Mouse (Mus musculus) neural tube, embryonic 10.5 days (tissue): ENCODE data around the gene Alpk1.

Experiments
- DNase-seq: peaks from one replicate; pipeline ENCODE4 v3.0.0-alpha.2; 2017; ENCODE audit warnings: low spot score; ENCODE audit errors: extremely low spot score

Alpk1 gene

GRCm38 (mm10) chr3:127694802-127695771, 85.2 kb downstream of the Alpk1 start:
- peak; percentile 45 for DNase-seq

DNA sequence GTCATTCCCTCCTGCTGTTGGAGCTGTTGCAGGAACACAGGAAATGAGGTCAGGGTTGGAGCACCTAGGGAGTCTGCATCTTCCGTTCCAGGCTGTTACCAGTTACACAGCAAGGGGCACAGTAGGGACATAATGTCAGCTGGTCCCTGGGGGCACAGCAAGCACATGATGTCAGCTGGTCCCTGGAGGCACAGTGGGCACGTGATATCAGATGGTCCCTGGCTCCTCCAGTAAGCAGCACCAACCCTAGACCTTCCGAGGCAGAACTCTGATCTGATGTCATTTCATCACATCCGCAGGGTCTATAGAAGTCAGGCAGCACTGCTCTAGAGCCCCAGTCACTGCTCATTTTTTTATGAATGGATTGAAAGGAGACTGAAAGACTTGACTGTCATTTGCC, 89.1 kb downstream of the Alpk1 start:
- no peak for DNase-seq

- DNase-seq: no peak
Measured at GRCm38 (mm10) chr3:127679703-127680102, 100.6 kb downstream of the Alpk1 start.

DNA sequence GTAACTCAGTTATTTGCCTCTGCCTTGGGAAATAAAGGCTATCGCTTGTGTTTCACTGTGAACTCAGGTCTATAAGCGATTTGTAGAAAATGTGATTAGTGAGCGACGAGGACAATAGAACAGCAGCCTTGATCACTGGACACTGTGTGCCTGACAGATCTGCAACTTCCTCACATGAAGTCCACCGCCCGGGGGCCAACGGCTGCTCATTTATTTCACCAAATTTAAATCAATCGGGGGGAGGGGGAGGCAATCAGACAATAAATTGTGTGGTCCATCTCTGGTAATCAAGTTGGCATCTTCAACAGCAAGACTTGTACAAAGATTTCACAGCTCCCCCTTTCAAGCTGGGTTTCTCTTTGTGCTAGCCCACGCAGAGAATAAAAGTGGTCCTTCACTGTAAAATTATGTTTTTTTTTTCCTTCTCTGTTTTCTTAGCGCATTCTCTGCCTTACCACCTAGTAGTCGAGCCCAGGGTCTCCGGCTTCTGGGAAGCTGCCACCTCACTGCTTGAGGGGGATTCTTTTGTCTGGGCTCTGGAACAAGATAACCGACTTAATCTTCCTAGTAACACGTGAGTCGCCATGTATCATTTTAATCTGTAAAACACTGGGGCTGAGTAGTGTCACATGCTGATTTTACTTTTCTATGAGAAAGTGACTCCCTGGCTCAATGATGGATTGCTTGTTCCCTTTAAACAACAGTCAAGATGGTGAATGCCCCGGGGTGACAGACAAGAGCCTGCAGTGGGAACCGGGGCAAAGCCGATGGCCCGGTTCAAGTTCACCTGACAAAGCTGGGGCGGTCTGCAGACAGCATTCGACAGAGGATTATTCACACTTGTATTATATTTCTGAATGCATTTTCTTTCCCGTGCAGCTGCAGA, 118.4 kb downstream of the Alpk1 start:
- no peak for DNase-seq

GRCm38 (mm10) chr3:127660712-127661111, 119.6 kb downstream of the Alpk1 start:
- DNase-seq: no peak

DNA sequence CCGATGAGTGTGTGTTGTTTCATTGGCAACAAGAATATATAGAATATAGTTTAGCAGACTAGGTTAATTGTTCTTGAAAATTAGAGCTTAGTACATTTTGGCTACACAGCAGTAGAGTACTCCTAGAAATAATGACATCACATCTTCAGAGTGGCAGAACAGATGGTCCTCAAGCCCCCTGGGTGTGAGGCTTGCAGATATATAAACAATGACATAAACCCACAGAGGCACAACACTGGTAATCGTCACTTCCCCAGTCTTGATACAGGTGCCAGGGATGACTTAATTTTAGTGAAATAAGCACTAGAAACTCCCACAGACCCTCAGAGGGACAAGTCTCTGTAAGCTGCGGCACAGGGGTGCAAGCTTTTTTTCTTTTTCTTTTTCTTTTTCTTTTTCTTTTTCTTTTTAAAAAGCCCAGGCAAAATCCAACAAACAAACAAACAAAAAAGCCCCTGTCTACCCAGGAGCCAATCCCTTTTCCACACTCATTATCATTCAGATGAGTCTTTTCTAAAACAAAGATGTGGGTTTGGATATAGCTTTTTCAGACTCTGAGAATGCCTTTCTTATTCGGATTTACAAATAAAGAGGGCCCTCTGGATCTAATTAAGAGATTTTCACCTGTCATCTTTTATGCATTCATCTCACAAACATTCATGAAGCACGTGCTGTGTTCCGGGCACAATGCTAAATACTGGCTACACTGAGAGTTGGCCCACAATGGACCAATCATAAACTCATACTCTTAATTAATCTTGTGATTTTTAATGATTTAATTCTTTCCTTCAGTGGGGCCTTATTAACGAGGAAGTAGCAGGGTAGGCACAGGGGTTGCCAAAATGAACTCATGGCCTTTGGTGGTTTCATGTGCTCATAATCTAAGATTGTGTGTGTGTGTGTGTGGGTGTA, 128.3 kb downstream of the Alpk1 start:
- DNase-seq: no peak

GRCm38 (mm10) chr3:127646156-127646825, 134.0 kb downstream of the Alpk1 start:
- no peak for DNase-seq

- no peak for DNase-seq
Measured at GRCm38 (mm10) chr3:127642211-127642610, 138.1 kb downstream of the Alpk1 start.

DNA sequence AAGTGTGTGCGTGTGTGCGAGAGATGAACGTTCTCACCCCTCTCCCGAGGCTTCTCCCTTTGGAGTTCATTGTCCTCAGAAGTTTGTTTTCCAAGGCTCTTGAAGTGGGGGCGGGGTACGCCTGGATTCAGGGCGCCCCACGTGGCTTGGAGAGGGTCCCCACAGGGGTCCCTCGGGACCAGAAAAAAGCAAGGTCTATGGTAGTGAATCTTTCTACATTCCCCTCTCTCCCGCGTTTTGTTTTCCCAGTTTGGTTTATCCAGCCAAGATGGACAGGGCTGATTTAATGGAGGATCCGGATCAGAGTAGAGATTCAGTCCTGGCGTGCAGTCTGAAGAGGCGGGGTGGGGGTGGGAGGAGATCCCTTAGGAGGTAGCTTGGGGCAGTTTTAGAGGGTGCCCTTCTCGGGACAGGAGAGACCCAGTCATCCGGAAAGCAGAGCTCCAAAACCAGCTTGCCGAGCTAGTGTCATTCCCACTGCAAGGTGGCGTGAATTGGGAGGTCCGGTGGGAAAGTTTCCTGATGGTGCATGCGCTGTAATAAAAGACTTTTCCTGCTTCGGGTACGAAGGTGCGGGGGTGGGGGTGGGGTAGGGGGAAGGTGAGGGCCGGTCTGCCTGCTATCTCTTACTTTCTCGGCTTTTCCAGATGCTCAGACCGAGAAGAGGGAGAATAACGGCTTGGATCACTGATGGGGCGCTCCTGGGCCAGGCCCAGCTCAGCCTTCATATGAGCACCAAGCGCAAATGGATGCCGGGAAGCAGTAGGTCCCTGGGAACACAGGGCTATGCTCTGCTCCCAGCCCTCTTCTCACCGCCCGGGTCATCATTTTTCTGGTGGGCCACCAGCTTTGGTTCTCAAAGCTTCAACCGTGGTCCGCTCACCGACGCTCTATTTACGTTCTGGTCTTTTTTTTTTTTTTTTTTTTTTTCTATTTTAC, 139.3 kb downstream of the Alpk1 start:
- DNase-seq: no peak

GRCm38 (mm10) chr3:127639875-127640761, 140.2 kb downstream of the Alpk1 start:
- peak; percentile 85 for DNase-seq

DNA sequence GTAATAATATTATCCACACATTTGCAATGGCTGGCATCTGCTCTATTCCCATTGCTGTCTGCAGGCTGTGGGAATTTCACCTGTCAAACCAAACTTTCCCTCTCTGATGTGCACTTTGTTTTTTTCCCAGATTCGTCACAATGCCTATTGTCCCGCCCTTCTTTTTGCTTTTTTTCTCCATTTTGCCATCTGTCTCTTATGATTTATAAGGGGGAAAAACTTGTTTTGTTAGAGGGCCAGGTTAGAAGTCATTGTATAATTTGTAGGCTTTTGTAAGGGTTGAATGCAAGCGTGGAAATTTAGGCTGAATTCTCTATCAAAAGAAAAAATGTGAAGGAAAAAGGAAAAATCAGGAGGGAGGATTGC, 145.4 kb downstream of the Alpk1 start:
- no peak for DNase-seq

GRCm38 (mm10) chr3:127634101-127634983, 146.0 kb downstream of the Alpk1 start:
- DNase-seq: peak; percentile 90

DNA sequence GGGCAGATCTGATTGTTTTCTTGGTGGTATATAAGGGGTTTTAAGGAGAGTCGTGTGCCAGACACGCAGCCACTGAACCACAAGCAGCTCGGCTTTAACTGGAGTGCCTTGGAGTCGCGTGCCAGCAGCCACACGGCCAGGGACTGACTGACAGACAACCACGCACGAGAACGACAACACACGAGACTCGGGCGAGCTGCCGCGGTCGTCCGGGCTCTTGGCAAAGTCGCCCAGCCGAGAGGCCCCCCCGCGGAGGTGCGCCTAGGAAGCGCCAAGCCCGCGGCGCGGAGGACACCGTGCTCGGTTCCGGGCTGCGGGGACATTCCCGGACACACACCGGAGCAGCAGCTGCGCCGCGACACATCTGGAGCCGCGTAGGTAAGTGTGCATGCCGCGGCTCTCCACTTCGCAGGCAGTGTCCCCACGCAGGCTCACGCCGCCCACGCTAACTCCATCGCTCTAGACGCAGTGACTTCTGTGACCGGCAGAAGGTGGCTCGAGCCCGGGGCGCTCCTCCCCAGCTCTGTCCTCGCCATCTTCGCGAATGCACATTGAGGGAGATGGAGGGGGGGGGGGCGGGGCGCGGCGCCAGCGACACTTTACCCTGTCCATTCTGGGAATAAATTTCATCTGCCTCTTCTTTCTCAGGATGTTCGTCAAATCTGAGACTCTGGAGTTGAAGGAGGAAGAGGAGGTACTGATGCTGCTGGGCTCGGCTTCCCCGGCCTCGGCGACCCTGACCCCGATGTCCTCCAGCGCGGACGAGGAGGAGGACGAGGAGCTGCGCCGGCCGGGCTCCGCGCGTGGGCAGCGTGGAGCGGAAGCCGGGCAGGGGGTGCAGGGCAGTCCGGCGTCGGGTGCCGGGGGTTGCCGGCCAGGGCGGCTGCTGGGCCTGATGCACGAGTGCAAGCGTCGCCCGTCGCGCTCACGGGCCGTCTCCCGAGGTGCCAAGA, 147.0 kb downstream of the Alpk1 start, which contains the start of gene Neurog2:
TSS of gene Neurog2 (plus strand) at position 56 of the 953 bp plus-strand sequence.
- DNase-seq: peak; percentile 75

DNA sequence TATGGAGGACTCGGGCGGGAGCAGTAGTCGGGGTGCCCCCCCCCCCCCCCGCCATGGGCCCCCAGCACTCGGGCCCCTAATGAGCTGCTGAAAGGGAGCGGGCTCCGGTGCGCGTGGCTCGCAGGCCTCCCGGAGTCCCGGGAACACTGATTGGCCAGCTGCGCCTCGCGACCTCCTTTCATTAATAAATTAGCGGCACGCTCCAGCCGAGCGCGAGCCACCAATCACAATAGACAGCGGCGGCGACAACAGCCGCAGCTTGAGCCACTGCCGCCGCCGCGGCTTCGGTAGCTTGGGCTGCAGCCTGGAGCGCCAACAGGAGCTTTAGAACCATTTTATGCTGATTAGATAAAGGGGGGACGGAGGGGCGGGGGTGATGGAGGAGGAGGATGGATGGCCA, 147.8 kb downstream of the Alpk1 start:
- DNase-seq: peak; percentile 87

DNA sequence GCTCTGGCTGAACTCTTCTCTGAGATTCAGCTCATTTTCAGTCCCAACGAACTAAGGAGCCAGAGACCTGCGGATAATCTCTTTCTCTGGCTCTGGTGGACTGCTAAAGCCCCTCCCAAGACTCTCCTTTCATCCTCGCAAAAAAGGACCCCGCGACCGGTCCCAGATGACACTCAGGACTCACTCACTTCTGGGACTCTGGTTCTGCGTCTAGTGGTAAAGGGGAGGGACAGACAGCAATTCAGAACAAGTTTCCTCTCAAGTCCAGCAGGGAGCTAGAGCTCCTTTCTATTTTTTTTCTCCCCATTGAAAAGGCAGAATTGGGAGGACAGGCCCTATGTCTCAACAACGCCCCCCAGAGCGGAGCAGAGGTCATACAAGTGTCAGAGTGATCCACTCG, 148.7 kb downstream of the Alpk1 start:
- DNase-seq: peak; percentile 59

- peak; percentile 29 for DNase-seq
Measured at GRCm38 (mm10) chr3:127630735-127631372, 149.5 kb downstream of the Alpk1 start.
